Mouse (Mus musculus) liver, embryonic 11.5 days (tissue): ENCODE measurements around the gene Prdx3. TPM values are rescaled to one million over a fixed set of nuclear protein-coding genes. Genes with fewer than 3 reads are reported as not detected.
"Not testable (repeated sequence)": the region's sequence is repeated elsewhere in the genome, so short reads cannot be mapped to it uniquely, and the experiment has no call there.

Source experiments
- ATAC-seq: fragments of 200-750 bp; cut with Nextera tagmentation; replicated peaks from 2 replicates; pipeline ENCODE4 v1.8.0; 2017; ENCODE audit warnings: moderate number of reproducible peaks, mild to moderate bottlenecking, moderate TSS enrichment, moderate library complexity; ENCODE audit not compliant: low FRiP score
- DNase-seq: peaks from one replicate; pipeline ENCODE4 v3.0.0-alpha.2; 2017; ENCODE audit warnings: low spot score
- H3K27ac ChIP-seq: fragments of 300-500 bp; sonication (generic); 2 replicates; pipeline ENCODE4 v1.5.1; 2014; ENCODE audit warnings: mild to moderate bottlenecking, low read depth, low read length, control low read depth
- H3K27me3 ChIP-seq: fragments of 300-500 bp; sonication (generic); replicated peaks from 2 replicates; pipeline ENCODE4 v1.6.1; 2014; ENCODE audit warnings: low read length, mixed read lengths; ENCODE audit not compliant: control insufficient read depth, insufficient read depth
- H3K36me3 ChIP-seq: fragments of 300-500 bp; sonication (generic); 2 replicates; pipeline ENCODE4 v1.6.1; 2014; ENCODE audit warnings: mild to moderate bottlenecking, low read length, moderate library complexity, mixed read lengths; ENCODE audit not compliant: control insufficient read depth, insufficient read depth
- H3K4me1 ChIP-seq: fragments of 300-500 bp; sonication (generic); replicated peaks from 2 replicates; pipeline ENCODE4 v1.6.1; 2014; ENCODE audit warnings: low read length, mixed read lengths; ENCODE audit not compliant: control insufficient read depth, insufficient read depth
- H3K4me2 ChIP-seq: fragments of 300-500 bp; sonication (generic); 2 replicates; pipeline ENCODE4 v1.6.1; 2014; ENCODE audit warnings: mild to moderate bottlenecking, control low read depth, moderate library complexity
- H3K4me3 ChIP-seq: fragments of 300-500 bp; sonication (generic); 2 replicates; pipeline ENCODE4 v1.5.1; 2014; ENCODE audit warnings: low read depth, low read length, control low read depth
- H3K9ac ChIP-seq: fragments of 300-500 bp; sonication (generic); 2 replicates; pipeline ENCODE4 v1.6.1; 2014; ENCODE audit warnings: low read depth, low read length, control low read depth
- H3K9me3 ChIP-seq: fragments of 300-500 bp; sonication (generic); 2 replicates; pipeline ENCODE4 v1.6.1; 2016; ENCODE audit warnings: low read length, inconsistent platforms, mixed read lengths; ENCODE audit not compliant: control insufficient read depth
- WGBS: fragments of 180-500 bp; shearing (Covaris S2); extraction: QIAGEN DNeasy Blood & Tissue Kit; methylation state at CpG from one replicate; pipeline ENCODE4 v1.1.7; 2014; 5-methylcytosine and 5-hydroxymethylcytosine counted together
- polyA plus RNA-seq: library from polyadenylated mRNA; unstranded; fragments of >200 nt; fragmentation: Nextera tagmentation; extraction: Ambion mirVana; gene quantifications from 2 replicates; pipeline ENCODE4 v1.2.1, GENCODE M21; 2014

Gene Prdx3
- polyA plus RNA-seq, 1 experiment from 2014 or later, result 372 TPM

GRCm38 (mm10) chr19:60873501-60873900 lies 855 bp downstream of the Prdx3 start:
- peak overlapping the region; percentile 94 for H3K9ac ChIP-seq
- DNase-seq (no peak), ATAC-seq (no peak)
- peaks cover 7% of the 10 kb centered on the region for H3K36me3 ChIP-seq
- H3K27ac ChIP-seq, result peak overlapping the region; percentile 79
- no peaks in the 10 kb centered on the region for H3K9me3 ChIP-seq
- no peaks in the 10 kb centered on the region for H3K27me3 ChIP-seq
- peak overlapping the region; percentile 88 for H3K4me2 ChIP-seq
- H3K4me1 ChIP-seq, result peaks cover 16% of the 10 kb centered on the region
- WGBS, result 5% methylated on average over 4 of the region's 4 CpGs
- peak overlapping the region; percentile 82 for H3K4me3 ChIP-seq

- DNase-seq, result no peak
Observed at GRCm38 (mm10) chr19:60872272-60872671, 2.1 kb downstream of the Prdx3 start.

GRCm38 (mm10) chr19:60871366-60871765 lies 3.0 kb downstream of the Prdx3 start:
- 89% methylated on average over 5 of the region's 5 CpGs for WGBS
- Histone ChIP-seq H3K4me3 (peak overlapping the region; percentile 82; the same call in 1 of the 2 replicates), H3K27ac (no peak overlapping the region), H3K4me2 (peak overlapping the region; percentile 88), H3K9me3 (no peaks in the 10 kb centered on the region), H3K9ac (no peak overlapping the region), H3K4me1 (peaks cover 16% of the 10 kb centered on the region), H3K36me3 (peaks cover 13% of the 10 kb centered on the region), H3K27me3 (no peaks in the 10 kb centered on the region)
- ATAC-seq (no peak), DNase-seq (no peak)

More at GRCm38 (mm10) chr19:60872272-60872671, 2.1 kb downstream of the Prdx3 start:
- WGBS, result 23% methylated on average over 1 of the region's 1 CpGs
- Histone ChIP-seq H3K27ac (peak overlapping the region; percentile 79), H3K4me1 (peaks cover 16% of the 10 kb centered on the region), H3K4me2 (peak overlapping the region; percentile 88), H3K9ac (peak overlapping the region; percentile 25), H3K4me3 (peak overlapping the region; percentile 82), H3K36me3 (peaks cover 13% of the 10 kb centered on the region), H3K27me3 (no peaks in the 10 kb centered on the region), H3K9me3 (no peaks in the 10 kb centered on the region)
- peak; percentile 78 for ATAC-seq

GRCm38 (mm10) chr19:60870489-60870888 lies 3.9 kb downstream of the Prdx3 start:
- Histone ChIP-seq H3K4me2 (no peak overlapping the region), H3K27ac (no peak overlapping the region), H3K9me3 (no peaks in the 10 kb centered on the region), H3K4me1 (peaks cover 16% of the 10 kb centered on the region), H3K27me3 (no peaks in the 10 kb centered on the region), H3K9ac (no peak overlapping the region), H3K4me3 (no peak overlapping the region), H3K36me3 (peaks cover 13% of the 10 kb centered on the region)
- no peak for DNase-seq
- 82% methylated on average over 1 of the region's 1 CpGs for WGBS
- no peak for ATAC-seq

- DNase-seq, H3K27me3 ChIP-seq, H3K4me1 ChIP-seq, H3K9me3 ChIP-seq, H3K9ac ChIP-seq, ATAC-seq, H3K4me3 ChIP-seq, H3K4me2 ChIP-seq, H3K27ac ChIP-seq: not testable (repeated sequence)
- H3K36me3 ChIP-seq, result peaks cover 19% of the 10 kb centered on the region
- 93% methylated on average over 4 of the region's 4 CpGs for WGBS
Observed at GRCm38 (mm10) chr19:60866169-60866568, 8.2 kb downstream of the Prdx3 start.

- peak within 1 kb of the TSS; percentile 39; the same call in 1 of the 2 replicates for H3K27ac ChIP-seq
- no peaks in the 10 kb centered on the region for H3K4me1 ChIP-seq
- peak within 1 kb of the TSS; percentile 70 for H3K9ac ChIP-seq
- H3K9me3 ChIP-seq, result no peaks in the 10 kb centered on the region
- H3K4me2 ChIP-seq, result peak within 1 kb of the TSS; percentile 84
- DNase-seq (peak; percentile 85), ATAC-seq (peak; percentile 98)
- no peaks in the 10 kb centered on the region for H3K27me3 ChIP-seq
- peak within 1 kb of the TSS; percentile 63 for H3K4me3 ChIP-seq
- H3K36me3 ChIP-seq, result peaks cover 8% of the 10 kb centered on the region; the same call in 1 of the 2 replicates
- WGBS, result 3% methylated on average over 30 of the region's 30 CpGs
Observed at GRCm38 (mm10) chr19:60860868-60861700, 13.3 kb downstream of the Prdx3 start, which contains the start of gene Sfxn4. Sfxn4 (minus strand) TSS chr19:60861479.

- Histone ChIP-seq H3K27me3 (no peaks in the 10 kb centered on the region), H3K9me3 (no peaks in the 10 kb centered on the region), H3K9ac (no peak overlapping the region), H3K36me3 (0 out of 2 replicates have a peak, but pooled peaks cover 10% of the 10 kb centered on the region), H3K27ac (no peak overlapping the region), H3K4me2 (no peak overlapping the region), H3K4me1 (peaks cover 2% of the 10 kb centered on the region; the same call in 1 of the 2 replicates), H3K4me3 (no peak overlapping the region)
- ATAC-seq, result no peak
- DNase-seq, result no peak
Observed at GRCm38 (mm10) chr19:60845731-60846130, 28.6 kb downstream of the Prdx3 start.

GRCm38 (mm10) chr19:60843324-60843723 lies 31.0 kb downstream of the Prdx3 start:
- peaks cover 2% of the 10 kb centered on the region; the same call in 1 of the 2 replicates for H3K4me1 ChIP-seq
- peak overlapping the region; percentile 26; the same call in 1 of the 2 replicates for H3K4me2 ChIP-seq
- no peak overlapping the region for H3K27ac ChIP-seq
- 0 out of 2 replicates have a peak, but pooled peaks cover 12% of the 10 kb centered on the region for H3K36me3 ChIP-seq
- ATAC-seq (peak; percentile 85), DNase-seq (no peak)
- H3K27me3 ChIP-seq, result no peaks in the 10 kb centered on the region
- no peak overlapping the region for H3K9ac ChIP-seq
- no peaks in the 10 kb centered on the region for H3K9me3 ChIP-seq
- H3K4me3 ChIP-seq, result no peak overlapping the region
